Mouse (Mus musculus): ENCODE data around the gene Cldn16.
"Not testable (repeated sequence)": the region's sequence is repeated elsewhere in the genome, so short reads cannot be mapped to it uniquely, and the experiment has no call there.

Cldn16 gene

GRCm38 (mm10) chr16:26462835-26463234 lies at the start of gene Cldn16:
Cldn16 (plus strand) TSS chr16:26463135.
- DNase-seq: peak; percentile 76

- DNase-seq: no peak
Observed at GRCm38 (mm10) chr16:26418616-26419015, 44.3 kb upstream of the Cldn16 start.

- DNase-seq: no peak
Observed at GRCm38 (mm10) chr16:26422078-26422477, 40.9 kb upstream of the Cldn16 start.

GRCm38 (mm10) chr16:26430246-26430645 lies 32.7 kb upstream of the Cldn16 start:
- no peak for DNase-seq

GRCm38 (mm10) chr16:26433486-26433885 lies 29.4 kb upstream of the Cldn16 start:
- DNase-seq: no peak

GRCm38 (mm10) chr16:26440031-26440430 lies 22.9 kb upstream of the Cldn16 start:
- no peak for DNase-seq

- DNase-seq: no peak
Observed at GRCm38 (mm10) chr16:26441156-26441555, 21.8 kb upstream of the Cldn16 start.

- DNase-seq: no peak
Observed at GRCm38 (mm10) chr16:26444843-26445242, 18.1 kb upstream of the Cldn16 start.

- peak; percentile 88 for DNase-seq
Observed at GRCm38 (mm10) chr16:26447594-26447993, 15.3 kb upstream of the Cldn16 start.

- no peak for DNase-seq
Observed at GRCm38 (mm10) chr16:26454163-26454562, 8.8 kb upstream of the Cldn16 start.

- no peak for DNase-seq
Observed at GRCm38 (mm10) chr16:26456182-26456581, 6.8 kb upstream of the Cldn16 start.

- DNase-seq: no peak
Observed at GRCm38 (mm10) chr16:26466535-26466934, 3.6 kb downstream of the Cldn16 start.

- no peak for DNase-seq
Observed at GRCm38 (mm10) chr16:26471254-26471653, 8.3 kb downstream of the Cldn16 start.

- no peak for DNase-seq
Observed at GRCm38 (mm10) chr16:26495721-26496120, 32.8 kb downstream of the Cldn16 start.

GRCm38 (mm10) chr16:26499705-26500104 lies 36.8 kb downstream of the Cldn16 start:
- DNase-seq: not testable (repeated sequence)

GRCm38 (mm10) chr16:26500738-26501137 lies 37.8 kb downstream of the Cldn16 start:
- DNase-seq: no peak

GRCm38 (mm10) chr16:26504961-26505360 lies 42.0 kb downstream of the Cldn16 start:
- DNase-seq: no peak

- no peak for DNase-seq
Observed at GRCm38 (mm10) chr16:26519596-26519995, 56.7 kb downstream of the Cldn16 start.

- no peak for DNase-seq
Observed at GRCm38 (mm10) chr16:26525832-26526231, 62.9 kb downstream of the Cldn16 start.

- DNase-seq: no peak
Observed at GRCm38 (mm10) chr16:26526669-26527068, 63.7 kb downstream of the Cldn16 start, which contains the start of gene Tmem207. Tmem207 (minus strand) TSS chr16:26526769.

GRCm38 (mm10) chr16:26527931-26528666 lies 65.2 kb downstream of the Cldn16 start:
- DNase-seq: no peak

- no peak for DNase-seq
Observed at GRCm38 (mm10) chr16:26530451-26530850, 67.5 kb downstream of the Cldn16 start.

GRCm38 (mm10) chr16:26532287-26532686 lies 69.4 kb downstream of the Cldn16 start:
- no peak for DNase-seq
